Mouse (Mus musculus) heart, postnatal 0 days (tissue): ENCODE measurements at regions not wholly inside any gene's neighbourhood (a gene's known extent, or its start where the extent isn't known, plus 50 kb on each side); places are given as distances from the start of the nearest gene placed in this dataset.

Source experiments
- ATAC-seq: fragments of 200-750 bp; cut with Nextera tagmentation; 2 replicates; pipeline ENCODE4 v1.8.0; 2017; ENCODE audit warnings: low read depth, moderate number of reproducible peaks, moderate library complexity; ENCODE audit not compliant: insufficient read depth
- DNase-seq: peaks from one replicate; pipeline ENCODE4 v3.0.0-alpha.2; 2016; ENCODE audit warnings: low spot score
- H3K27ac ChIP-seq: fragments of 300-500 bp; sonication (generic); 2 replicates; pipeline ENCODE4 v1.5.1; 2014; ENCODE audit warnings: low read depth, mild to moderate bottlenecking
- H3K27me3 ChIP-seq: fragments of 300-500 bp; sonication (generic); 2 replicates; pipeline ENCODE4 v1.6.1; 2014; ENCODE audit warnings: low read length, mixed read lengths; ENCODE audit not compliant: control insufficient read depth, insufficient read depth
- H3K36me3 ChIP-seq: fragments of 300-500 bp; sonication (generic); replicated peaks from 2 replicates; pipeline ENCODE4 v1.6.1; 2014; ENCODE audit warnings: low read length, mixed read lengths; ENCODE audit not compliant: control insufficient read depth, insufficient read depth
- H3K4me1 ChIP-seq: fragments of 300-500 bp; sonication (generic); 2 replicates; pipeline ENCODE4 v1.6.1; 2014; ENCODE audit warnings: antibody characterized with exemption; ENCODE audit not compliant: control insufficient read depth, insufficient read depth
- H3K4me2 ChIP-seq: fragments of 300-500 bp; sonication (generic); 2 replicates; pipeline ENCODE4 v1.6.1; 2014; ENCODE audit warnings: low read depth, mild to moderate bottlenecking, low read length, moderate library complexity
- H3K4me3 ChIP-seq: fragments of 300-500 bp; sonication (generic); 2 replicates; pipeline ENCODE4 v1.5.1; 2014; ENCODE audit warnings: low read depth, low read length
- H3K9ac ChIP-seq: fragments of 300-500 bp; sonication (generic); replicated peaks from 2 replicates; pipeline ENCODE4 v1.6.1; 2014; ENCODE audit warnings: low read depth, low read length, mixed read lengths
- H3K9me3 ChIP-seq: fragments of 300-500 bp; sonication (generic); replicated peaks from 2 replicates; pipeline ENCODE4 v1.6.1; 2016; ENCODE audit warnings: low read length; ENCODE audit not compliant: control insufficient read depth
- CTCF ChIP-seq: IDR thresholded peaks from 2 replicates; pipeline ENCODE4 v1.5.1; 2016; ENCODE audit warnings: antibody characterized with exemption, control low read depth, low read depth
- EP300 ChIP-seq: IDR thresholded peaks from 2 replicates; pipeline ENCODE4 v1.6.1; 2016; ENCODE audit warnings: antibody characterized with exemption, low read depth
- WGBS: fragments of 180-500 bp; shearing (Covaris S2); extraction: QIAGEN DNeasy Blood & Tissue Kit; methylation state at CpG from one replicate; pipeline ENCODE4 v1.1.7; 2014; 5-methylcytosine and 5-hydroxymethylcytosine counted together

DNA sequence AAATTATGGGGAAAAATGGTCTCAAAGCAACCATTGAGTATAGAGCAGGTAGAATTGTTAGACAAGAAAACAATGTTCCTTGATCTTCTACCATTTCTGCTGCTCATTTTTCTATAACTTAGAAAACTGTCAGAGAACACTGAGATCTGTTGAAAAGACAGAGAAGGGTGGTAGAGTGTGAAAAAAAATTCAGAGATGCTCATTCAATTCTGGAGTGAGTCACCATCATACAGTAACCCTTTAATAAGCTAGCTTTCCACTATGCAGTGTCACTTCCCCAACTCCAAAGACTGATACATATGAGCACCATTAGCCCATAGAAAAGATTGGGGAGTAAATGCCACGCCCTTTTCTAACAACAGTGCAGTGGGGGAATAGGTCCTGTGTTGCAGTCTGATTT is 752.5 kb upstream of the Acvr2a start:
- TF ChIP-seq EP300 (no peak), CTCF (no peak)
- H3K4me2 ChIP-seq: no peak overlapping the region

DNA sequence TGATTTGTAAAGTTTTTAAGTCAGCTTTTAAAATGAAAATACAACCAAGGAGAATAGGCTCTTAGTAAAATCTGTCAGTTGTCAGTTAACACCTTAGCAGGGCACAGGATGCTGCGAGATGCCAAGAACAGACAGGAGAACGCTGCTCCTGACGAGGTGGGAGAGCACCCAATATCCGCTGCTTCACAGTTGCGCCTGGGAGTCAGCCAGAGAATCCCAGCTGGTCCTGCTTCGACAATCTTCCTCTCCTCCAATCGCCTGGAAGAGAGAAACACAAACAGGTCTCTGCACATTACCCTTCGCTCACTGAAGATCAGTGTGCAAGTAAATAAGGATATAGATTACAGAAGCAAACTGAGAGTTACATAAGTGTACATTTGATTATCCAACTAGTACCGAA is 750.5 kb upstream of the Acvr2a start:
- no peak overlapping the region for H3K27ac ChIP-seq
- TF ChIP-seq EP300 (no peak), CTCF (no peak)
- no peaks in the 10 kb centered on the region for H3K9me3 ChIP-seq
- H3K27me3 ChIP-seq: no peaks in the 10 kb centered on the region
- 51% methylated on average over 9 of the region's 9 CpGs for WGBS
- no peak overlapping the region for H3K9ac ChIP-seq
- no peak overlapping the region for H3K4me3 ChIP-seq
- ATAC-seq (no peak), DNase-seq (no peak)
- no peaks in the 10 kb centered on the region for H3K36me3 ChIP-seq
- no peak overlapping the region for H3K4me2 ChIP-seq
- H3K4me1 ChIP-seq: no peaks in the 10 kb centered on the region

More for the DNA sequence above, 752.5 kb upstream of the Acvr2a start:
- no peak overlapping the region for H3K27ac ChIP-seq
- H3K9ac ChIP-seq: no peak overlapping the region
- DNase-seq (no peak), ATAC-seq (no peak)
- H3K36me3 ChIP-seq: no peaks in the 10 kb centered on the region
- no peaks in the 10 kb centered on the region for H3K27me3 ChIP-seq
- WGBS: 50% methylated on average over 1 of the region's 1 CpGs
- no peak overlapping the region for H3K4me3 ChIP-seq
- H3K4me1 ChIP-seq: no peaks in the 10 kb centered on the region
- H3K9me3 ChIP-seq: no peaks in the 10 kb centered on the region

DNA sequence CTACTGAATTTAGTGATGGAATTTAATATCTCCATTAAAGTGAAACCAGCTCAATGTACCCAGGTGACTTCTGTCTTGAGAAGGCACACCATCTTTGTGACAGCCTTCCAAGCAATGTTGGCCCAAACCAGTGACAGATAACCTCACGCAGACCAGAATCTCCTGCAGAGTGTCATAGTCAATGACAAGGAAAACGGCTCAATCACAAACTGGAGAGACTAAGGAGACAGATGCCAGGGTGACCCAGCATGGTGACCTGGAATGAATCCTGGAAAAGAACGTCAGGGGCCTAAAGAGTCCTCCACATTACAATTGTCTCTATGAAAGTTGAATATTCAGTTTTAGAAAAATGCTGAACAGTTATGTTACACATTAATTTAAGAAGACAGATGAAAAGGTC is 748.7 kb upstream of the Acvr2a start:
- no peaks in the 10 kb centered on the region for H3K36me3 ChIP-seq
- no peak for DNase-seq
- ATAC-seq: no peak
- no peaks in the 10 kb centered on the region for H3K27me3 ChIP-seq
- no peak overlapping the region for H3K4me3 ChIP-seq
- 44% methylated on average over 3 of the region's 3 CpGs for WGBS
- no peak overlapping the region for H3K9ac ChIP-seq
- no peak for TF ChIP-seq EP300
- no peak for TF ChIP-seq CTCF
- no peak overlapping the region for H3K4me2 ChIP-seq
- no peak overlapping the region for H3K27ac ChIP-seq
- H3K9me3 ChIP-seq: no peaks in the 10 kb centered on the region
- no peaks in the 10 kb centered on the region for H3K4me1 ChIP-seq

DNA sequence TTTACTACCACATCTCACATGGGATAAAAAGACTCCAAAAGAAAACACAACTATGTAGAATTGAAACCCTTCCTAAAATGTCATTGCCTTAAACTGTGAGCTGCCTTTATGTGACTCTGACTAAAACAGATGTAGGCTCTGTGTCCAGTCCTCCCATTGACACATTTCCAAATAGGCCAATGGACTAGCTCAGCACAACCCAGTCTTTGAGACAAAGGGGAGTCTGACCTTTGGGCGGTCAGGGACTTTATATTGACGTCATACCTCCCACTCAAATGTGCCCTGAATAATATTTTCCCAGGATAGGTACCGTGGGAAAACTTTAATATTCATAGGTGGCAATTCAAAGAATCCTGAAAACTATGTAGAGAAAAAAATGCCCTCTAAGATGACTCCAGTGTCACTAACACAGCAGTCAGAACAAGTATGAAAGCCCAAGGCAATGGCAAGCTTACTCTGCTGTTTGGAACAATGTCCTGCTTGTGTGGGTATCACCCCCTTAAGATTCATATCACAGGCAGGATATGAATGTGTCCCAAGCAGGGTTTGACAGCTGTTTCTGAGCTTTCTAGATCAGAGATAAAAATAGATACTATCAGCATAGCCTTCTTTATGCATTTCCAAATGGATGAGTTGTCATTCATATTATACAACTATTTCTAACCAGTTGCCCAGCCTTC is 731.6 kb upstream of the Acvr2a start:
- no peaks in the 10 kb centered on the region for H3K9me3 ChIP-seq
- 71% methylated on average over 3 of the region's 3 CpGs for WGBS
- no peaks in the 10 kb centered on the region for H3K27me3 ChIP-seq
- TF ChIP-seq CTCF (no peak), EP300 (no peak)
- H3K4me3 ChIP-seq: no peak overlapping the region
- no peak for DNase-seq
- ATAC-seq: no peak
- H3K36me3 ChIP-seq: no peaks in the 10 kb centered on the region
- H3K4me1 ChIP-seq: no peaks in the 10 kb centered on the region
- no peak overlapping the region for H3K9ac ChIP-seq
- H3K4me2 ChIP-seq: no peak overlapping the region
- H3K27ac ChIP-seq: no peak overlapping the region

DNA sequence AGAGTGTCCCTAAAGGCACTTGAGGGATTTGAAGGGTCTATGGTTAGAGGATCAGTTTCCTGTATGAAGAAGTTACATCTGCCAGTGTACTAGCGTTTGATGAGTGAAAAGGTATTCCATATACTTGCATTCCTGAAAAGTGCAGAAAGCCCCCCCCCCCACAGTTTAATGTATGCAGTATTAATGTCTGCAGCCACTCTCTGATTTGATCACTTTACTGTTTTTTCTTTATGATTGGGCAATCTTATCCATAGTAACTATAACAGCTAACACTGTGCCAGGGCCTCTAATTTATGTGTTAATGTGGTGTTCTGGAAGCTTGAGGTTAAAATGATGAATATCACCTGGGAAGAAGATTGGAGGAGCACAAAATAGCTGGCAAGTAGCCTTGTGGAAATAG is 715.6 kb upstream of the Acvr2a start:
- 47% methylated on average over 1 of the region's 1 CpGs for WGBS
- H3K9ac ChIP-seq: no peak overlapping the region
- H3K9me3 ChIP-seq: no peaks in the 10 kb centered on the region
- no peak overlapping the region for H3K4me3 ChIP-seq
- H3K27me3 ChIP-seq: no peaks in the 10 kb centered on the region
- DNase-seq: no peak
- no peak overlapping the region for H3K4me2 ChIP-seq
- no peak for TF ChIP-seq EP300
- TF ChIP-seq CTCF: no peak
- H3K36me3 ChIP-seq: no peaks in the 10 kb centered on the region
- no peak for ATAC-seq
- H3K4me1 ChIP-seq: no peaks in the 10 kb centered on the region
- H3K27ac ChIP-seq: no peak overlapping the region

DNA sequence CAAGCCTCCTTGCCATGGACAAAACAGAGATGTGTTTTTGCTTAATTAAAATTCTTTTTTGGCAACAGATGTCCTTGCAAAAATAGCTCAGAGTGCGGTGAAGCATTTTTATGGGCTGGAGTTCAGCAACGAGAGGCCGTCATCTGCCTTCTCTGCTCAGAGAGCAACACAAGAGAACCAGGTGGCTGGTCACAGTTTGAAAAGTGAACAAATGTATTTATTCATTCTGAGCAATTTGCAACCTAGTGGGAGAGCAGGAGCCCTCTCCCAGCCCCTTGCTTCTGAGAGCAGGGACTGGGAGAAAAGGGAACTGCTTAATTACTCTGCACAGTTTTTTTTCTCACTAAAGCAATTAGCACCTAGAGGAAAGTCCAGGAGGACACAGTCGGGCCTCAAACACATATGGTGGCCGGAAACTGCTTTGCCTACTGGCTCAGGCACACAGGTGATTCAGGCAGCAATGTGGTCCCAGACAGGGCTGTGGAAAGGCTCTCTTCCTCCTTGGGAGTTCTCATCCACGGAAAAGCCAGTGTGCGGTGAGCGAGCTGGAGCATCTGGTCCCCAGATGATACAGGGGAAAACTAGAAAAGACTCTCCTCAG is 714.9 kb upstream of the Acvr2a start:
- ATAC-seq (no peak), DNase-seq (no peak)
- no peaks in the 10 kb centered on the region for H3K36me3 ChIP-seq

More for the DNA sequence above, 714.9 kb upstream of the Acvr2a start:
- H3K27ac ChIP-seq: no peak overlapping the region
- no peak for TF ChIP-seq CTCF
- TF ChIP-seq EP300: no peak
- H3K4me2 ChIP-seq: no peak overlapping the region
- H3K9me3 ChIP-seq: no peaks in the 10 kb centered on the region
- H3K27me3 ChIP-seq: no peaks in the 10 kb centered on the region
- 51% methylated on average over 8 of the region's 8 CpGs for WGBS
- H3K9ac ChIP-seq: no peak overlapping the region
- no peak overlapping the region for H3K4me3 ChIP-seq
- H3K4me1 ChIP-seq: no peaks in the 10 kb centered on the region
